Mouse (Mus musculus): ENCODE results near the gene Gm4513.
"Not testable (repeated sequence)": the region's sequence is repeated elsewhere in the genome, so short reads cannot be mapped to it uniquely, and the experiment has no call there.

Gene Gm4513

DNA sequence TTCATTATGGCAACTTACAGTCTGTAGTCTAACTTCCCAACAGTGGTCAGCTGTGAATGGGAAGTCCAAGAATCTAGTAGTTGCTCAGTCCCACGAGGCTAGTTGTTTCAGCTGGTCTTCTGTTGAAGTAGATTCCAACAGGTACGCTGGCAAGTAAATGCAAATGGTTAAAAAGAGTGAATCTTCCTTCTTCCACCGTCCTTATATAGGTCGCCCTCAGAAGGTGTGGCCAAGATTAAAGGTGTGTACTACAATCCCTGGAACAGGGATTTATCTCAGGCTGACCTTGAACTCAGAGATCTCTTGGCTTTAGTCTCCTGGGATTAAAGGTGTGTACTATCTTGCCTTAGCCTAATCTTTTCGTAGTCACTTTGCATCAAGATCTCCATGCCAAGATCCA is at the start of gene Gm4513:
Gm4513 (minus strand) TSS at position 101 of the 400 bp plus-strand sequence.
- not testable (repeated sequence) for DNase-seq (ENCODE audit: low spot score in 2 of 2)

DNA sequence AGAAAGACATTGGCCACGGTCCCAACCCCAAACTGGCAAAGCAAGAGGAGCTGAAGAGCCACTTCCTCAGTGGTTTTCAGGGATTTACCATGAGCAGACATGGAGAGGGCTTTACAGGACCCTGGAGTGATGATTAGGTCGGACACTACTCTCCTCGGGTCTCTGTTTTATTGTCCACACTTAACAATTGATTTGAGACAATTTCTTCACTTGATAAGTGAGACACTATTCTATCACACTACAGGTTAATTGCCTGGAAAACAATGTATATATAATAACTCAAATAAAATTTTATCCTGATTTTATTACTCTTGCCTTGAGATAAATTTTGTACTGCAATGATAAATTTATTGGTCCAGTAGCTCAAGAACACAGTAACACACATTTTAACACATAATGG is 22.7 kb downstream of the Gm4513 start, which contains the start of gene Gm4141:
Gm4141 (minus strand) TSS at position 101 of the 400 bp plus-strand sequence.
- not testable (repeated sequence) for DNase-seq (ENCODE audit: low spot score in 2 of 2)

DNA sequence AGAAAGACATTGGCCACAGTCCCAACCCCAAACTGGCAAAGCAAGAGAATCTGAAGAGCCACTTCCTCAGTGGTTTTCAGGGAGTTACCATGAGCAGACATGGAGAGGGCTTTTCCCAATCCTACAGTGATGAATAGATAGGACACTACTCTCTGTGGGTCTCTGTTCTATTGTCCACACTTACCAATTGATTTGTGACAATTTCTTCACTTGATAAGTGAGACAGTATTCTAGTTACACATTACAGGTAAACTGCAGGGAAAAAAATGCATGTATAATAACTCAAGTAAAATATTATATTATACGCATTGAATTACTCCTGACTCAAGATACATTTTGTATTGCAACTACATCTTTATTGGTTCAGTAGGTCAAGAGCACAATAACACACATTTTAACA is 53.2 kb downstream of the Gm4513 start, which contains the start of gene Gm5726:
Gm5726 (minus strand) TSS at position 101 of the 400 bp plus-strand sequence.
- DNase-seq (ENCODE audit: low spot score in 2 of 2), result not testable (repeated sequence)
